Mouse (Mus musculus) limb, embryonic 11.5 days (tissue): ENCODE measurements at regions not wholly inside any gene's neighbourhood (a gene's known extent, or its start where the extent isn't known, plus 50 kb on each side); places are given as distances from the start of the nearest gene placed in this dataset.

Source experiments
- ATAC-seq: fragments of 200-750 bp; cut with Nextera tagmentation; 2 replicates; pipeline ENCODE4 v1.8.0; 2017; ENCODE audit warnings: low read depth; ENCODE audit not compliant: insufficient number of reproducible peaks, low FRiP score, low TSS enrichment
- DNase-seq: peaks from one replicate; pipeline ENCODE4 v3.0.0-alpha.2; 2015; ENCODE audit warnings: low spot score
- H3K27ac ChIP-seq: fragments of 300-500 bp; sonication (generic); replicated peaks from 2 replicates; pipeline ENCODE4 v1.5.1; 2014; ENCODE audit warnings: low read depth, mild to moderate bottlenecking, low read length
- H3K27me3 ChIP-seq: fragments of 300-500 bp; sonication (generic); 2 replicates; pipeline ENCODE4 v1.6.1; 2014; ENCODE audit warnings: mild to moderate bottlenecking, low read length, mixed read lengths; ENCODE audit not compliant: control insufficient read depth, insufficient read depth
- H3K36me3 ChIP-seq: fragments of 300-500 bp; sonication (generic); 2 replicates; pipeline ENCODE4 v1.6.1; 2014; ENCODE audit warnings: mild to moderate bottlenecking, low read length, moderate library complexity, mixed read lengths; ENCODE audit not compliant: control insufficient read depth, insufficient read depth
- H3K4me1 ChIP-seq: fragments of 300-500 bp; sonication (generic); 2 replicates; pipeline ENCODE4 v1.6.1; 2014; ENCODE audit warnings: low read length, mixed read lengths; ENCODE audit not compliant: control insufficient read depth, insufficient read depth
- H3K4me2 ChIP-seq: fragments of 300-500 bp; sonication (generic); 2 replicates; pipeline ENCODE4 v1.6.1; 2014; ENCODE audit warnings: low read depth, mild to moderate bottlenecking, moderate library complexity; ENCODE audit not compliant: severe bottlenecking
- H3K4me3 ChIP-seq: fragments of 300-500 bp; sonication (generic); 2 replicates; pipeline ENCODE4 v1.5.1; 2014; ENCODE audit warnings: low read depth, low read length
- H3K9ac ChIP-seq: fragments of 300-500 bp; sonication (generic); 2 replicates; pipeline ENCODE4 v1.6.1; 2014; ENCODE audit warnings: mild to moderate bottlenecking, low read length
- H3K9me3 ChIP-seq: fragments of 300-500 bp; sonication (generic); 2 replicates; pipeline ENCODE4 v1.6.1; 2016; ENCODE audit warnings: low read length; ENCODE audit not compliant: control insufficient read depth
- WGBS: fragments of 180-500 bp; shearing (Covaris S2); extraction: QIAGEN DNeasy Blood & Tissue Kit; methylation state at CpG from one replicate; pipeline ENCODE4 v1.1.7; 2014; 5-methylcytosine and 5-hydroxymethylcytosine counted together

- H3K27ac ChIP-seq, result no peak overlapping the region
- no peak overlapping the region for H3K9ac ChIP-seq
- H3K4me2 ChIP-seq, result no peak overlapping the region
- no peak overlapping the region for H3K4me3 ChIP-seq
- no peaks in the 10 kb centered on the region for H3K36me3 ChIP-seq
- WGBS, result 76% methylated on average over 15 of the region's 15 CpGs
- no peaks in the 10 kb centered on the region for H3K9me3 ChIP-seq
- H3K27me3 ChIP-seq, result no peaks in the 10 kb centered on the region
- H3K4me1 ChIP-seq, result no peaks in the 10 kb centered on the region
- ATAC-seq, result no peak
- DNase-seq, result no peak
Measured at GRCm38 (mm10) chr17:9861923-9862854, 192.7 kb upstream of the Pabpc6 start.

- no peak overlapping the region for H3K4me2 ChIP-seq
- no peaks in the 10 kb centered on the region for H3K27me3 ChIP-seq
- no peaks in the 10 kb centered on the region for H3K36me3 ChIP-seq
- H3K4me3 ChIP-seq, result no peak overlapping the region
- no peak overlapping the region for H3K9ac ChIP-seq
- no peak for DNase-seq
- H3K9me3 ChIP-seq, result 0 out of 2 replicates have a peak, but pooled peaks cover 2% of the 10 kb centered on the region
- no peak overlapping the region for H3K27ac ChIP-seq
- WGBS, result 49% methylated on average over 6 of the region's 6 CpGs
- H3K4me1 ChIP-seq, result no peaks in the 10 kb centered on the region
- no peak for ATAC-seq
Measured at GRCm38 (mm10) chr17:9861346-9861745, 191.8 kb upstream of the Pabpc6 start.

GRCm38 (mm10) chr17:9848559-9849357 is 179.2 kb upstream of the Pabpc6 start:
- DNase-seq, result no peak
- no peak overlapping the region for H3K9ac ChIP-seq
- H3K9me3 ChIP-seq, result no peaks in the 10 kb centered on the region
- H3K4me3 ChIP-seq, result no peak overlapping the region
- H3K4me1 ChIP-seq, result no peaks in the 10 kb centered on the region
- no peak for ATAC-seq
- no peaks in the 10 kb centered on the region for H3K36me3 ChIP-seq
- no peak overlapping the region for H3K4me2 ChIP-seq
- no peak overlapping the region for H3K27ac ChIP-seq
- H3K27me3 ChIP-seq, result no peaks in the 10 kb centered on the region
- WGBS, result 82% methylated on average over 9 of the region's 9 CpGs

GRCm38 (mm10) chr17:9845451-9846075 is 176.0 kb upstream of the Pabpc6 start:
- Histone ChIP-seq H3K4me2 (no peak overlapping the region), H3K4me3 (no peak overlapping the region), H3K4me1 (no peaks in the 10 kb centered on the region), H3K9ac (no peak overlapping the region), H3K27me3 (no peaks in the 10 kb centered on the region), H3K9me3 (no peaks in the 10 kb centered on the region), H3K27ac (no peak overlapping the region), H3K36me3 (no peaks in the 10 kb centered on the region)
- no peak for ATAC-seq
- DNase-seq, result no peak
- WGBS, result 89% methylated on average over 4 of the region's 4 CpGs

- no peak for DNase-seq
- Histone ChIP-seq H3K4me2 (no peak overlapping the region), H3K9me3 (no peaks in the 10 kb centered on the region), H3K27ac (no peak overlapping the region), H3K27me3 (no peaks in the 10 kb centered on the region), H3K4me1 (no peaks in the 10 kb centered on the region), H3K36me3 (no peaks in the 10 kb centered on the region), H3K9ac (no peak overlapping the region), H3K4me3 (no peak overlapping the region)
- WGBS, result 90% methylated on average over 2 of the region's 2 CpGs
- ATAC-seq, result no peak
Measured at GRCm38 (mm10) chr17:9841103-9841502, 171.6 kb upstream of the Pabpc6 start.

GRCm38 (mm10) chr17:9839256-9839655 is 169.7 kb upstream of the Pabpc6 start:
- ATAC-seq, result no peak
- 86% methylated on average over 7 of the region's 7 CpGs for WGBS

GRCm38 (mm10) chr17:9836995-9837842 is 167.7 kb upstream of the Pabpc6 start:
- Histone ChIP-seq H3K4me3 (no peak overlapping the region), H3K4me2 (no peak overlapping the region), H3K9ac (no peak overlapping the region), H3K9me3 (no peaks in the 10 kb centered on the region), H3K27ac (no peak overlapping the region), H3K36me3 (no peaks in the 10 kb centered on the region), H3K27me3 (no peaks in the 10 kb centered on the region), H3K4me1 (no peaks in the 10 kb centered on the region)
- WGBS, result 87% methylated on average over 7 of the region's 7 CpGs
- DNase-seq, result no peak
- no peak for ATAC-seq

More at GRCm38 (mm10) chr17:9839256-9839655, 169.7 kb upstream of the Pabpc6 start:
- Histone ChIP-seq H3K27ac (no peak overlapping the region), H3K36me3 (no peaks in the 10 kb centered on the region), H3K4me1 (no peaks in the 10 kb centered on the region), H3K9me3 (no peaks in the 10 kb centered on the region), H3K9ac (no peak overlapping the region), H3K4me3 (no peak overlapping the region), H3K4me2 (no peak overlapping the region), H3K27me3 (no peaks in the 10 kb centered on the region)
- no peak for DNase-seq
